Mouse (Mus musculus): ENCODE results near the gene Tex2. TPM values are rescaled to one million over a fixed set of nuclear protein-coding genes. Genes with fewer than 3 reads are reported as not detected.

Tex2 gene
- polyA plus RNA-seq, 1 experiment, result not detected

DNA sequence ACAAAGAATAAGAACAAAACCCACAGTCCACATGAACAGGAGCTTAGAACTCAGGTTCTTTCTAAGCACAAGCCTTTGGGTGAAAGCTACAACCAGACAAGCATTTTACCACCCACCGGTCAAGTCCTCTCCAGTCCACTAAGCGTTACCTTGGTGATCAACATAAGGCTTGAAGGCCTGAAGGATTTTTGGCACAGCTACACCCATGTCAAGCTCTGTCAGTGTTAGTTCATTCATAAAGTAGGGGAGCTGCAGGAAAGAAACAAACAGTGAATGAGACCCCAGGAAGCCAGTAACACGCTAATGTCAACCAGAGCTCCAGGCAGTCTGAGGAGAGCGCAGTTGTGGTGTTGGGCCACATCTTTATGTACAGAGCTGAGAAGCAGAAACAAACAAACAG is 84.1 kb downstream of the Tex2 start:
- TF ChIP-seq CTCF (IDR thresholded peaks at IDR 0.05; ENCODE audit: insufficient read depth, low read depth, low read length) (no peak), POLR2A (IDR thresholded peaks at IDR 0.05; ENCODE audit: insufficient read depth, low read depth, low read length) (no peak)
- 78% methylated on average over 4 of the region's 4 CpGs for WGBS
- H3K4me1 ChIP-seq (ENCODE audit: control insufficient read depth, insufficient read depth, low read length), result peaks cover 6% of the 10 kb centered on the region
- H3K27ac ChIP-seq (ENCODE audit: insufficient read depth, low read depth, low read length), result no peak overlapping the region
- H3K4me3 ChIP-seq (ENCODE audit: insufficient read depth, low read depth, low read length), result no peak overlapping the region

DNA sequence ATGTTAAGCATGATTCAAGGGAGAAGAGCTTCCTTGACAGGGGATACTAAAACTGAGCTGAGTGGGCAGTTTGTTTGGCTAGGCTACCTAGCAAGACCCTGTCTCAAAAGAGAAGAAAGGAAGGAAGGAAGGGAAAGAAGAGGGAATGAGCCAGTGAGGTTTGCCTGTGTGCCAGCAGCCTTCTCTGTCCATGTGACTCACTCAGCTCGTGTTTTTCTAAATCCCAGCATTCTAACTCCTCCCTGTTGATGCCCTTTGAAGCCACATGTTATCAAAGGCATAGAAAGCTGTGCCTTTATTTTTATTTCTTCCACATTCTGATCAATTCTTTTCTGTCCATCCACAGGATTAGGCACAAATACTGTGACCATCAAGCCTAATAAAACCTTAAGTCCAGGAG is 85.3 kb downstream of the Tex2 start:
- H3K27ac ChIP-seq (ENCODE audit: insufficient read depth, low read depth, low read length), result no peak overlapping the region
- 4% methylated on average over 1 of the region's 1 CpGs for WGBS
- no peak overlapping the region for H3K4me3 ChIP-seq (ENCODE audit: insufficient read depth, low read depth, low read length)
- TF ChIP-seq POLR2A (IDR thresholded peaks at IDR 0.05; ENCODE audit: insufficient read depth, low read depth, low read length) (no peak), CTCF (IDR thresholded peaks at IDR 0.05; ENCODE audit: insufficient read depth, low read depth, low read length) (no peak)
- H3K4me1 ChIP-seq (ENCODE audit: control insufficient read depth, insufficient read depth, low read length), result peaks cover 3% of the 10 kb centered on the region; the same call in 1 of the 2 replicates

DNA sequence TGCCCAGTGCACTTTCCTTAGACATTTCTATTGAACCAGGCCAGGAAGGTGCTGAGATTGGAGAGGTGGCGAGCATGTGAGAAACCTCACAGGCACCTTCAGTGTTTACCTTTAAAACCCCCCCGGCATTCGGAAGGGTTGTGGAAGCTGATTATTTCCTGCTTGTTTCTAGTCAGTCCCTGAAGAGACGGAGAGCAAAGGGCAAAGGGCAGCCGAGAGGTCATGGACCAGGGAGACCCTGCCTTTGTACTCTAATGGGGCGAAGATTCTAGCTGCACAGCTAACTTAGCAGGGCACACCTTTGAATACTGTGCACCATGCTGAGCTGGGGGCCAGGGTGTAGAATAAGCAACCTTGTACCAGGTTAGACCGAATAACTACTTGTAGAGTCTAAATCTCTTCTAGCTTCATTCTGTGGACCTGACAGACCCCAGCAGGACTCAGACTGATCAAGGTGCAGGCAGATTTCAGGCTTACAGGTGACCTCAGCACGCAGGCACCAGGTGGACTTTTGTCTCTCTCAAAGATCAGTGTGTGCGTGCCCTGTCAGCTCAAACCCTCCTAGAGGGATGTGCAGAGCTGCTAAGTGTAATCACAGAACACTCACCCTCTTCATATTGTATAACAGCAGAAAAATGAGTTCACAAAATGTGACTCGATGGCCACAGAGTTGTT is 85.9 kb downstream of the Tex2 start:
- TF ChIP-seq POLR2A (IDR thresholded peaks at IDR 0.05; ENCODE audit: insufficient read depth, low read depth, low read length) (no peak), CTCF (IDR thresholded peaks at IDR 0.05; ENCODE audit: insufficient read depth, low read depth, low read length) (no peak)
- peaks cover 7% of the 10 kb centered on the region for H3K4me1 ChIP-seq (ENCODE audit: control insufficient read depth, insufficient read depth, low read length)
- H3K27ac ChIP-seq (ENCODE audit: insufficient read depth, low read depth, low read length), result no peak overlapping the region
- H3K4me3 ChIP-seq (ENCODE audit: insufficient read depth, low read depth, low read length), result no peak overlapping the region
- WGBS, result 74% methylated on average over 10 of the region's 10 CpGs

DNA sequence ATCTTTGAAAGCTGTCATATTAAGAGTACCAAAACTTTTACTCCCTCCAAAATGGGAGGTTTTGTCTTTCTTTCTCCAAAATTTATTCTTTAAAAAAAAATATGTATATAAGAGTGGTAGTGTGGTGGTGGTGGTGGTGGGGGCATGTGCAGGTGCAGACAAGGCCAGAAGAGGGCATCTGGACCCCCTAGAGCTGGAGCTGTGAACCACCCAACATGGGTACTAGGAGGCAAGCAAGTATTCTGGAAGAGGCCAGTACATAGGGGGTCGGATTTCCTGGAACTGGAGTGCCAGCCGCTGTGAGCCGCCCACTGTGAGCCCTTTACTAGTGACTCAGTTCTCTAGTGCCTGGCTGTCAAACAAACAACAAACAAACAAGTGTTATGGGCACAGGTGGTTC is 90.7 kb downstream of the Tex2 start:
- WGBS, result 31% methylated on average over 3 of the region's 3 CpGs
- H3K4me1 ChIP-seq (ENCODE audit: control insufficient read depth, insufficient read depth, low read length), result peaks cover 11% of the 10 kb centered on the region
- H3K4me3 ChIP-seq (ENCODE audit: insufficient read depth, low read depth, low read length), result no peak overlapping the region
- TF ChIP-seq POLR2A (IDR thresholded peaks at IDR 0.05; ENCODE audit: insufficient read depth, low read depth, low read length) (no peak), CTCF (IDR thresholded peaks at IDR 0.05; ENCODE audit: insufficient read depth, low read depth, low read length) (no peak)
- H3K27ac ChIP-seq (ENCODE audit: insufficient read depth, low read depth, low read length), result no peak overlapping the region

DNA sequence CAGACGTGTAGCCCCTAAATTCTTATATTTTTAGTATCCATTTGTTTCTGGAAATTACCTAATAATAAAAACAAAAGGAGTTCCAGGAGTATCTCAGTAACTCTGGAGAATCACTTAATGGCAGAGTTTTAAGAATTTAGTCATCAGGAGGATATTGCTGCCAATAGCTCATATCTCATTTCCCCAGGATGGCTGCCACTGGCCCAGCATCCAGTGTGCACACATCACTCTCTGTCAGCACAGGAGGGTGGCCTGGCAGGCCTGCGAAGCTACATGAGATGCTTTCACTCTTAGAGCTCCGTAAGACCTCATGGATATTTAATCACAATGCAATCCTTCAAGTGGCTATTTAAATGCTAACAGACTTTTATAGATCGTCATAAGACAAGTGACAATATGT is 91.6 kb downstream of the Tex2 start:
- Histone ChIP-seq H3K4me1 (ENCODE audit: control insufficient read depth, insufficient read depth, low read length) (peaks cover 11% of the 10 kb centered on the region), H3K4me3 (ENCODE audit: insufficient read depth, low read depth, low read length) (no peak overlapping the region), H3K27ac (ENCODE audit: insufficient read depth, low read depth, low read length) (no peak overlapping the region)
- TF ChIP-seq POLR2A (IDR thresholded peaks at IDR 0.05; ENCODE audit: insufficient read depth, low read depth, low read length), result no peak
- WGBS, result 57% methylated on average over 4 of the region's 4 CpGs

DNA sequence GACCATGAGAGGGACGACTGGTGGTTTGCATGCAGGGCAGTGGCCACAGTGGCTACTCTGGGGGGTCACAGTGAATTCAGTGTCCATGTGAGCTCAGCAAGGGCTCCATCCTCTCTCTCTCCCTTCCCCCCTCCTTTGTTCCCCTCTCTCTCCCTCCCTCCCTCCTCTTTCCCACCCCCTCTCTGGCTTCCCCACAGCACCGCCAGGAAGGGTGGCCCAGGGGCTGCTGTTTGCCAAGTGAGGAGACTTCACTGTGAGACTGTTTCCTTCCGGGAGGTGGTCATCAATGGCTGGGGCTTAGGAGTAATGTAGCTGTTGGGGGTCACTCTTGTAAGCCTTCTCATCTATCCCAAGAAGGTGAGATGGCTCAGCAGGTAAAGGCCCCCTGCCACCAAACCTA is 92.8 kb downstream of the Tex2 start:
- H3K4me1 ChIP-seq (ENCODE audit: control insufficient read depth, insufficient read depth, low read length), result peaks cover 11% of the 10 kb centered on the region
- WGBS, result 33% methylated on average over 3 of the region's 3 CpGs
- H3K4me3 ChIP-seq (ENCODE audit: insufficient read depth, low read depth, low read length), result no peak overlapping the region
- H3K27ac ChIP-seq (ENCODE audit: insufficient read depth, low read depth, low read length), result no peak overlapping the region
- no peak for TF ChIP-seq POLR2A (IDR thresholded peaks at IDR 0.05; ENCODE audit: insufficient read depth, low read depth, low read length)

DNA sequence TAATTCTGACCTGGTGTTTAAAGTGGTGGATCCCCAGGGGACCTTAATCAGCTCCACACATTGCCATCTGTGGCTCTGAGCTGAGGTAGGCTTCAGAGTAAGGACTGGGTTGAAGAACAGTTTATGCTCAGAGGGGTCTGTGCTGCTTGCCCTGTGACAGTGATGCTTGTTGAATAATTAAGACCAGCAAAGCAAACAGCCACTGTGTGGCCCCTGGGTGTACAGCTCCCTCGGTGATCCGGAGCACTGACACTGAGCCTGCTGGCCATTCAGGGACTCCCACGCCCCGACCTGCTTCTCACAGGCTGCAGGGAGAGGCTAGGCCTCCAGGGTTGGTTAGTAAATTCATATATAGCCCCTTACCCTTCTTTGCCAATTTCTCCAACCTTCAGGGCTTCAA is 93.7 kb downstream of the Tex2 start:
- Histone ChIP-seq H3K4me3 (ENCODE audit: insufficient read depth, low read depth, low read length) (no peak overlapping the region), H3K27ac (ENCODE audit: insufficient read depth, low read depth, low read length) (no peak overlapping the region), H3K4me1 (ENCODE audit: control insufficient read depth, insufficient read depth, low read length) (peaks cover 15% of the 10 kb centered on the region)
- 72% methylated on average over 4 of the region's 4 CpGs for WGBS
- TF ChIP-seq POLR2A (IDR thresholded peaks at IDR 0.05; ENCODE audit: insufficient read depth, low read depth, low read length), result no peak
- no peak for TF ChIP-seq CTCF (IDR thresholded peaks at IDR 0.05; ENCODE audit: insufficient read depth, low read depth, low read length)

DNA sequence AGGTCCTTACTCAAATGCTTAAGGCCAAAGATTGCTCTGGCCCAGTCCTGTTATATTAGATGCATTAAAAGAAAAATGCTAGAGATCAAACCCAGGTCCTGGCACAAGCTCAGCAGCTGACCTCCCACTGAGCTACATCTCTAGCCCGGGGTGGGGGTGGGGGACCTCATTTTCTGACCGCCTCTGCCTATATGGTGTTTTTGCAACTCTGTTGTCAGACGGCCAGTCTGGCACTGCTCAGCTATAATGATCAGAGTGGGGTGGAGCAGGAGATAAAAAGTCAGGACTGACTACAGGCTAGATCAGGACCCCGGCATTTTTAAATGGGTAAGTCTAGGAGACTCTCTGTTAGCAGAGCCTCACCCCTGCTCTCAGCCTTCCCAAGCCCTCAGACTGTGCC is 94.8 kb downstream of the Tex2 start:
- 64% methylated on average over 4 of the region's 4 CpGs for WGBS
- Histone ChIP-seq H3K27ac (ENCODE audit: insufficient read depth, low read depth, low read length) (no peak overlapping the region), H3K4me3 (ENCODE audit: insufficient read depth, low read depth, low read length) (no peak overlapping the region), H3K4me1 (ENCODE audit: control insufficient read depth, insufficient read depth, low read length) (peaks cover 17% of the 10 kb centered on the region)
- TF ChIP-seq POLR2A (IDR thresholded peaks at IDR 0.05; ENCODE audit: insufficient read depth, low read depth, low read length) (no peak), CTCF (IDR thresholded peaks at IDR 0.05; ENCODE audit: insufficient read depth, low read depth, low read length) (no peak)

DNA sequence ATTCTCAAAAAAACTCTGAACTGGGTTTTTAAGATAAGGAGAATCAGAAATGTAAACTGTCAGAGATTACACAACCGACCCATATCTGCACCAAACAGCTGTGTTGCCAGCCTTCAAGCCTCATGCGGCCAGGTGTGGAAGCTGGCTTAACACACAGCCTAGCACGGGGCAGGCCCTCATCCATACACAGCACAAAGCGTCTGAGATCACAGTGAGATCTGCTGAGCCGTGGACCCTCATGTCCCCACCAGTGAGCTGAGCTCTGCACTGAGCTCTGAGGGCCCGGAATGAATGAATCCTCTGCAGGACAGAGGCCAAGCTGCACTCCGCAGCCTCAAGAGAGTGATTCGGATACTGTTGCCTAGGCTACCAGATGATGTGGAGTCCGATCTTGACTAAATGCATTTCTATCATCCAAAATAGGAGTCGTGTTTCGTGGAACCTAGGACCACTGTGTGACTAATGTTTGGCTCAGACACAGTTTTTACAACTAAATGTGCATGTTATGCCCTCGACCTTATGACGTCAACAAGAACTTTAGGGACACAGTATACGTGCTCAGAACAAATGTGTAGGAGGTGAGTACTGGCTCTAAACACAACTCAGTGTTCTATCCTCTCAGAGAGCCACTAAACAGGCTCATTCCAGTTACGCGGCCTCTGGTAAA is 98.0 kb downstream of the Tex2 start:
- Histone ChIP-seq H3K4me1 (ENCODE audit: control insufficient read depth, insufficient read depth, low read length) (peaks cover 9% of the 10 kb centered on the region), H3K4me3 (ENCODE audit: insufficient read depth, low read depth, low read length) (no peak overlapping the region), H3K27ac (ENCODE audit: insufficient read depth, low read depth, low read length) (no peak overlapping the region)
- 50% methylated on average over 16 of the region's 16 CpGs for WGBS
- TF ChIP-seq POLR2A (IDR thresholded peaks at IDR 0.05; ENCODE audit: insufficient read depth, low read depth, low read length) (no peak), CTCF (IDR thresholded peaks at IDR 0.05; ENCODE audit: insufficient read depth, low read depth, low read length) (no peak)

Measured in olfactory bulb, adult 2 months (tissue).